Mouse (Mus musculus) bone marrow, adult 2 months (tissue): ENCODE measurements around the gene Lce1g.

ENCODE experiments used
- CTCF ChIP-seq: fragments of 200-500 bp; IDR thresholded peaks from 2 replicates; pipeline ENCODE4 v1.5.1; 2011; ENCODE audit warnings: low read length, control low read depth; ENCODE audit not compliant: control insufficient read depth, insufficient read depth
- POLR2A ChIP-seq: fragments of 200-500 bp; IDR thresholded peaks from 2 replicates; pipeline ENCODE4 v1.6.1; 2011; ENCODE audit warnings: low read depth, mild to moderate bottlenecking, control low read depth, low read length, borderline replicate concordance; ENCODE audit not compliant: control insufficient read depth

DNA sequence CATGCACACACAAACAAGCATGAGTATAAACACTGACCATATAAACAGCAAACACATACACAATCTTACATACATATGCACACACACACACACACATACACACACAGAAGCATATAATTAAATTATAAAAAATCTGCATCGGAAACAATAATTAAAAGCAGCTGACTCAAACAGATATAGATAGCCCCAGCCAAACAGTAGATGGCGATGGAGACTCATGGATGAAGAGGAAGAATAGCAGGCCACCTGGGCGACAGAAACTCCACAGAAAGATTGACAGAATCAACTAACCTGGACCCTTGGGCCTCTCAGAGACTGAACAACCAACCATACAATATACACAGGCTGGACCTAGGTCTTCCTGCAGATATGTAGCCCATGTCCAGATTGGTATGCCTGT is 1.1 kb upstream of the Lce1g start:
- TF ChIP-seq CTCF (no peak), POLR2A (no peak)
